Mouse (Mus musculus) erythroid progenitor cell, adult 5-6 weeks (primary cell): ENCODE measurements around the gene Kcnq2. TPM values are rescaled to one million over a fixed set of nuclear protein-coding genes. Genes with fewer than 3 reads are reported as not detected.

Source experiments
- ATAC-seq: replicated peaks from 2 replicates; pipeline ENCODE4 v1.8.0; 2016; ENCODE audit warnings: moderate number of reproducible peaks, mild to moderate bottlenecking, moderate TSS enrichment, inconsistent platforms; ENCODE audit not compliant: poor library complexity, low FRiP score, severe bottlenecking
- total RNA-seq, 2 experiments: library from RNA; stranded (forward) in 1 of 2; stranded (reverse) in 1 of 2; fragments of 150-400 nt in 1 of 2; fragments of 186-747, 209-891 nt in 1 of 2; gene quantifications; 2 replicates each; pipeline versions ENCODE4 v1.2.3 to v1.2.4; 2015 to 2017; ENCODE audit warnings: low replicate concordance in 2 of 2

Kcnq2 gene
- total RNA-seq, 2 experiments from 2014 or later: not detected

- no peak for ATAC-seq
These were observed 86.1 kb downstream of the Kcnq2 start for GRCm38 (mm10) chr2:181048986-181049385.

DNA sequence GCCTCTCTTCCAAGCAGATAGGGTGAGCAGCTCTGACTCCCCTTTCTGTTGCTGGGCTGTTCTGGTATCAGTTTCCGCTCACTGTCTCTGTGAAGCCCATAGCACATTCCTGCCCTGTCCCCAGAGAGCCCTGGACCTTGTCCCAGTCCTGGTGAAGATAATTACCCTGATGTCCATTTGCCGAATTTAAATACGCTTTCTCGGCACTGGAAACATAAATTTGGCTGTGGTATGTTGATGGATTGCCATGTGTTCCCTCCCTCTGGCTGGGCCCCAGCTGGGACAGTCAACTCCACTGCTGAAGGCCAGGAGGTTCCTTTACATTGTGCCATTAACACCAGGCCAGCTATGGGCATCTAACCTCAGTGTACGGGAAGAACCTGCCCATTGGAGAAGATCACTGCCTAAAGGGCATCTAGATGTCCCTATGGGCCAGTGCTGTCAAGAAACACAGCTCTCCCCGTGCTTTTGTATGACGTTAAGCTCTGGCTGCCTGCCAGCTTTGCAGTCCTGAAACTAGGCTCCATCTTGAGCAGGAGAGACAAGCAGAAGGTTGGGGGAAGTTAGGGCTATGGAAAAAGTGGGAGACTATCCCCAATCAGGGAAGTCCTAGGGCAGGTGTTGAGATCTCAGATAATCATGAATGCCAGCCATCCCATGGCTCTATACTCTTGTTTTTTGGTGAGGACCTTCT is 86.7 kb downstream of the Kcnq2 start:
- no peak for ATAC-seq

DNA sequence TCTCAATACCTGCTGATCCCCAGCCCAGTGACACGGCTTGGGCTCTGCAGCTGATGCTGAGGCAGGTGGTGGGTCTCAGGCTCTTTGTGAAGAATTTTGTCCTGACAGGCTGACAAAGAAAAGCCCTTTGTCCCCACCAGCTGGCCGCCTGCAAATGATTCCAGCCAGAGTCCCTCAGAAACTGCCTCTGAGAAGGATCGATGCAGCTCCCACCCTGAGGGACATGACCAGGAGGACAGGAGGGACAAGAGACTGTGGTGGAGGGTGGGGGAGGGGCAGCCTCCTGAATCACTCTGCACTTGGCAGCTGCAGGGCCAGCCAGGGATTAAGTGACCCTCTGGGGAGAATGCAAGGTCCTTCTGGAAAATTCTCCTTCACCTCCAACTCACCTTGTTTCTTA is 91.1 kb downstream of the Kcnq2 start:
- no peak for ATAC-seq

GRCm38 (mm10) chr2:181043437-181043836 is 91.7 kb downstream of the Kcnq2 start, which contains the start of gene Chrna4:
Gene Chrna4 (minus strand): TSS chr2:181043546.
- ATAC-seq: no peak

DNA sequence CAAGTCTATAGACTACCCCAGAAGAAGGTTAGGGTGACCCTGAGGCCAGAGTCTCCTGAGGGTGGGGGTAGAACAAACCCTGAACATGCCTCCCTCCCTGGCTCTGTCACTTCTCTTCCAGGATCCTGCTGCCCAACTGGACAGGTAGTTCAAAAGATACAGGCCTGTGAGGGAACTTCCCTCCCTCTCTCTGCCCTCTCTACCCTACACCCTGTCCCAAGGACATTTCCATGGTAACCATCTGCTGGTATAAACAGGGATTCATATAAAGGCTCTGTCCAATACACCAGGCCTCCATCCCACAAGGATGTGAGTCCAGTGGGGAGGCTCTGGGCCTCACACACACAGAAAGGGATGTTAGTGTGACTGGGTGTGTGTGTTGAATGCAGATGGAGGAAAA is 92.7 kb downstream of the Kcnq2 start:
- ATAC-seq: no peak

GRCm38 (mm10) chr2:181041941-181042340 is 93.2 kb downstream of the Kcnq2 start:
- ATAC-seq: no peak

- ATAC-seq: no peak
These were observed 95.8 kb downstream of the Kcnq2 start for GRCm38 (mm10) chr2:181039356-181039680.

- no peak for ATAC-seq
These were observed 96.3 kb downstream of the Kcnq2 start for GRCm38 (mm10) chr2:181038644-181039355.

- no peak for ATAC-seq
These were observed 98.5 kb downstream of the Kcnq2 start for GRCm38 (mm10) chr2:181036561-181036960.

- no peak for ATAC-seq
These were observed 99.9 kb downstream of the Kcnq2 start for GRCm38 (mm10) chr2:181035186-181035585.

DNA sequence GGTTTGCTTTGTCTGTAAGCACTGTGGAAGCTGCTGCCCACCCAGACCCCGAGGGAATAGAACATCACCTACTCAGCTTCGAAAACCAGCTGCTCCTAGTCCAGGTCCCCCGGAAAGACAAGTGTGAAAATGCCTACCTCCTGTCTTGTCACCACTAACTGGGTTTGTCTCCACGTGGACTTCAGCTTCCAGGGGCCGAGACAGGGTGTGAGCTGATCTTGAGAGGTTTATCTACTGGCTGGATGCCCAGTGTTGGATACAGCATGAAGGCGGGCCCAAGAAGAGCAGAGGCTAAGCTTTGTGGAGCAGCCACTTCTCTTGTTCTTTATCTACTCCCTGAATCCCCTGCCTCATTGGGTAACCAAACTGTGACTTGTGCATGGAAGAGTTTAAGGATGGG is 101.8 kb downstream of the Kcnq2 start:
- no peak for ATAC-seq

DNA sequence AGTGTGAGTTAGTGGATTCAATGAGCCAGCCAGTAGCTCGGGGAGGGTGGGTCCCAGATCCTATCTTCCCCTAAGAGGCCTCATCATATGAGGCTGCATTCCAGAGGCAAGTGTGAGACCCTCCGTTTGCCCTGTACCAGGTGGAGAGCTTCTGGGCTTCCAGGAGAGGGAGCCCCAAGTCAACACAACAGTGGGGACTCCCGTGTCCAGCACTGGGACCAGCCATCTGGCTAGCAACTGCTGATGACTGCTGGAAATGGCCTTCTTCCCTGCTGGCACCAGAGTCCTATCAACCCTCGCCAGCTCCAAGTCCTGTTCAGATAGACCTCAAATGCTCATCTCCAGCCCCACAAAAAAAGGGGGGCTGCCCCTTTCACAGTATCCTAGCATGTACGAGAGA is 102.7 kb downstream of the Kcnq2 start:
- ATAC-seq: no peak

GRCm38 (mm10) chr2:181031406-181031934 is 103.6 kb downstream of the Kcnq2 start:
- ATAC-seq: no peak

Other genes with a start within 250 kb of the Kcnq2 start
- 28.1 and 35.0 TPM in 2 replicates for gene Ythdf1, start 214.4 kb downstream of the Kcnq2 start, total RNA-seq (2015; ENCODE audit: low replicate concordance)
- gene Ythdf1, start 214.4 kb downstream of the Kcnq2 start, total RNA-seq (2017; ENCODE audit: low replicate concordance): 12.1 and 37.7 TPM in 2 replicates
- gene Birc7, start 206.3 kb downstream of the Kcnq2 start, total RNA-seq (2015; ENCODE audit: low replicate concordance): not detected in 2 replicates
- not detected in 2 replicates for gene Birc7, start 206.3 kb downstream of the Kcnq2 start, total RNA-seq (2017; ENCODE audit: low replicate concordance)
- gene Nkain4, start 180.6 kb downstream of the Kcnq2 start, total RNA-seq (2015; ENCODE audit: low replicate concordance): not detected in 2 replicates
- not detected in 2 replicates for gene Nkain4, start 180.6 kb downstream of the Kcnq2 start, total RNA-seq (2017; ENCODE audit: low replicate concordance)
- gene Arfgap1, start 168.1 kb downstream of the Kcnq2 start, total RNA-seq (2015; ENCODE audit: low replicate concordance): 12.3 and 24.7 TPM in 2 replicates
- gene Arfgap1, start 168.1 kb downstream of the Kcnq2 start, total RNA-seq (2017; ENCODE audit: low replicate concordance): 23.5 and 32.6 TPM in 2 replicates
- gene Col20a1, start 148.8 kb downstream of the Kcnq2 start, total RNA-seq (2015; ENCODE audit: low replicate concordance): not detected in 2 replicates
- under 0.01 and 0.39 TPM in 2 replicates for gene Col20a1, start 148.8 kb downstream of the Kcnq2 start, total RNA-seq (2017; ENCODE audit: low replicate concordance)
- gene Chrna4, start 91.8 kb downstream of the Kcnq2 start, total RNA-seq (2015; ENCODE audit: low replicate concordance): not detected in 2 replicates
- not detected in 2 replicates for gene Chrna4, start 91.8 kb downstream of the Kcnq2 start, total RNA-seq (2017; ENCODE audit: low replicate concordance)
- gene Eef1a2, start 21.7 kb upstream of the Kcnq2 start, total RNA-seq (2015; ENCODE audit: low replicate concordance): not detected in 2 replicates
- gene Eef1a2, start 21.7 kb upstream of the Kcnq2 start, total RNA-seq (2017; ENCODE audit: low replicate concordance): not detected in 2 replicates
- gene Ppdpf, start 51.9 kb upstream of the Kcnq2 start, total RNA-seq (2015; ENCODE audit: low replicate concordance): 80.4 and 90.5 TPM in 2 replicates
- gene Ppdpf, start 51.9 kb upstream of the Kcnq2 start, total RNA-seq (2017; ENCODE audit: low replicate concordance): 24.1 and 26.0 TPM in 2 replicates
- not detected in 2 replicates for gene Ptk6, start 67.5 kb upstream of the Kcnq2 start, total RNA-seq (2015; ENCODE audit: low replicate concordance)
- not detected in 2 replicates for gene Ptk6, start 67.5 kb upstream of the Kcnq2 start, total RNA-seq (2017; ENCODE audit: low replicate concordance)
- gene Srms, start 77.9 kb upstream of the Kcnq2 start, total RNA-seq (2015; ENCODE audit: low replicate concordance): not detected in 2 replicates
- gene Srms, start 77.9 kb upstream of the Kcnq2 start, total RNA-seq (2017; ENCODE audit: low replicate concordance): 0.77 TPM in 1 of 2 replicates, not detected in the other
- 2.5 TPM in 1 of 2 replicates, not detected in the other for gene Fndc11, start 84.7 kb upstream of the Kcnq2 start, total RNA-seq (2015; ENCODE audit: low replicate concordance)
- not detected in 2 replicates for gene Fndc11, start 84.7 kb upstream of the Kcnq2 start, total RNA-seq (2017; ENCODE audit: low replicate concordance)
- 15.1 and 15.5 TPM in 2 replicates for gene Helz2, start 106.7 kb upstream of the Kcnq2 start, total RNA-seq (2015; ENCODE audit: low replicate concordance)
- 10.1 and 15.4 TPM in 2 replicates for gene Helz2, start 106.7 kb upstream of the Kcnq2 start, total RNA-seq (2017; ENCODE audit: low replicate concordance)
- gene Gmeb2, start 152.7 kb upstream of the Kcnq2 start, total RNA-seq (2015; ENCODE audit: low replicate concordance): 33.1 and 57.3 TPM in 2 replicates
- 29.0 and 55.1 TPM in 2 replicates for gene Gmeb2, start 152.7 kb upstream of the Kcnq2 start, total RNA-seq (2017; ENCODE audit: low replicate concordance)
- gene Stmn3, start 179.2 kb upstream of the Kcnq2 start, total RNA-seq (2015; ENCODE audit: low replicate concordance): not detected in 2 replicates
- gene Stmn3, start 179.2 kb upstream of the Kcnq2 start, total RNA-seq (2017; ENCODE audit: low replicate concordance): not detected in 2 replicates
- gene Rtel1, start 184.4 kb upstream of the Kcnq2 start, total RNA-seq (2015; ENCODE audit: low replicate concordance): 63.3 and 80.4 TPM in 2 replicates
- 52.0 and 60.7 TPM in 2 replicates for gene Rtel1, start 184.4 kb upstream of the Kcnq2 start, total RNA-seq (2017; ENCODE audit: low replicate concordance)
- gene Zgpat, start 229.6 kb upstream of the Kcnq2 start, total RNA-seq (2015; ENCODE audit: low replicate concordance): 2.9 and 10.1 TPM in 2 replicates
- 11.2 and 15.4 TPM in 2 replicates for gene Zgpat, start 229.6 kb upstream of the Kcnq2 start, total RNA-seq (2017; ENCODE audit: low replicate concordance)
- 5.4 and 14.3 TPM in 2 replicates for gene Arfrp1, start 230.1 kb upstream of the Kcnq2 start, total RNA-seq (2015; ENCODE audit: low replicate concordance)
- gene Arfrp1, start 230.1 kb upstream of the Kcnq2 start, total RNA-seq (2017; ENCODE audit: low replicate concordance): 9.0 and 10.8 TPM in 2 replicates
- gene Lime1, start 244.8 kb upstream of the Kcnq2 start, total RNA-seq (2015; ENCODE audit: low replicate concordance): 4.6 and 37.5 TPM in 2 replicates
- gene Lime1, start 244.8 kb upstream of the Kcnq2 start, total RNA-seq (2017; ENCODE audit: low replicate concordance): 11.7 and 13.2 TPM in 2 replicates